Mouse (Mus musculus): ENCODE measurements around the gene Ly6g5c. TPM values are rescaled to one million over a fixed set of nuclear protein-coding genes. Genes with fewer than 3 reads are reported as not detected.
A peak's percentile ranks its signal among the peaks of the same experiment; 100 is the strongest.

The Ly6g5c gene
- total RNA-seq, 2 experiments from 2014 or later, result not detected

DNA sequence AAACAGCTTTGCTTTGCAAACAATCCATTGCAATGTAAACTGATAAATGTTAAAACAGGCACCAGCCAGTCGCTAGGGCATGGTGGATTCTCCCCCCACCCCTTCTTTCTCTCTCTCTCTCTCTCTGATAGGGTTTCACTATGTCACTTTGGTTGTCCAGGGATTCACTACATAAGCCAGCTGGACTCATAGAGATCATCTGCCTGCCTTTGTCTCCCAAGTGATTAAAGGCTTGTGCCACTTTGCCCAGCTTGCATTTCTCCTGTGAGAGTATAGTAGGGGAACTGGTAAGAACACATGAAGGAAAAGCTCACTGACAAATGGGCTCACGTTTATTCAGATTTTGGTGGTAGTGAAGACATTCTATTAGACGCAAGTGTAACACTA is 24.1 kb downstream of the Ly6g5c start:
- intact Hi-C loops (cut with DNase I), result no loop called here
- H3K27ac ChIP-seq, result no peak overlapping the region
- TF ChIP-seq CTCF (IDR thresholded peaks at IDR 0.05), result no peak
- no peak overlapping the region for H3K4me3 ChIP-seq
- no peak for DNase-seq (ENCODE audit: extremely low spot score in 1 of 2, low spot score in 2 of 2)

DNA sequence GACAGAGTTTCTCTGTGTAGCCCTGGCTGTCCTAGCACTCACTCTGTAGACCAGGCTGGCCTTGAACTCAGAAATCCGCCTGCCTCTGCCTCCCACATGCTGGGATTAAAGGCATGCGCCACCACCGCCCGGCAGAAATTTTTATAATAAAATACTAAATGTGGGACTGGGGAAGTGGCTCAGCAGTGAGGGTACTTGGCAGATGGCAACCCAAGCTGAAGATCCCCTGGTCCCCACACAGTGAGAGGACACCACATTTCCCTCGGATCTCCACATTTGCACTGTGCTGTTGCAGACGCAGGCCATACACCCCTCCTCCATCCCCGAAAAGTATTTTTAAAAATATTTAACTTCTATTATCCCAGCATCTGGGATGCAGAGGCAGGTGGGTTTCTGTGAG is 25.4 kb downstream of the Ly6g5c start:
- TF ChIP-seq CTCF (IDR thresholded peaks at IDR 0.05), result no peak
- no peak overlapping the region for H3K27ac ChIP-seq
- intact Hi-C loops (cut with DNase I), result no loop called here
- no peak for DNase-seq (ENCODE audit: extremely low spot score in 1 of 2, low spot score in 2 of 2)
- H3K4me3 ChIP-seq, result no peak overlapping the region

DNA sequence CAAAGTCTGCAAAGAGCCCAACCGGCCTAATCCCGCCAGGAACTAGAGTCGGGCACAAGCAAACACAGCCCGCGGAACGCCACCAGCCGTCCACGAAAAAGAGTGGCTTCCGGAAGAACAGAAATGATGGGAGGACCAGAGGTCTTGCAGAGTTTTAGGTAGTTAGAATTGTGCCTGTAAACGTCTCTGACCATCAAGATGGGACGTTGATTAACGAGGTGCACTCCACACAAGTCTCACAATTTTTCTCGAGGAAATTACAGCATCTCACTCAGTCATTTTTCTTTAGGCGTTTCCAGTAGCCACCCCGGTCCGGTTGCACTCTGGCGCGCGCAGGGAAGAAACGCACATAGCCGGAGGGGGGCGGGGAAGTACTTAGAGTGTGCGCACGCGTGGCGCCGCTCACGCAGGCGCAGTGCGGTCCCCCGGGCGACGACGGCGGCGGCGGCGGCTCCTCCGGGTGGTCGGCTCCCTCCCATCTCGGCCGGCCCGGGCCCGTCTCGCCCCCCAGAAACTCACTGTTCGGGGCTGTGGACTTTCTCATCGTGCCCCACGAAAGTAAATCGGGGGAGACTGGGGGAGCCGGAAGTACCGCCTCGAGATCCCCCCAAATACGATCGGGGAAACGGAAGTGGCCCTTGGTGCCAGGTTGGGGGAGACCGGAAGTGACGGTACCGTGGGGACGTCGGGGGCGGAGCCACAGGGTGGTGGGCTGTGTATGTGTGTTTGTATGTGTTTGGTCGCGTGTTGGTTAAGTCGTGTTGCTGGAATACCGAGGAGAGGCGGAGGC is 26.9 kb downstream of the Ly6g5c start, which contains the start of gene Bag6:
Gene Bag6, plus strand, starts transcription at position 378 of the 790 bp plus-strand sequence.
- intact Hi-C loops (cut with DNase I), result loop anchor here (1.0 kb wide), 3 partner anchors 14 to 100 kb away; partner anchors contain the start of genes Gpank1, Nfkbil1 and Prrc2a
- no peak for TF ChIP-seq CTCF (IDR thresholded peaks at IDR 0.05)
- peak; percentile 93 to 94 for DNase-seq (ENCODE audit: extremely low spot score in 1 of 2, low spot score in 2 of 2)
- Histone ChIP-seq H3K27ac (peak within 1 kb of the TSS; percentile 99), H3K4me3 (peak within 1 kb of the TSS; percentile 90)

DNA sequence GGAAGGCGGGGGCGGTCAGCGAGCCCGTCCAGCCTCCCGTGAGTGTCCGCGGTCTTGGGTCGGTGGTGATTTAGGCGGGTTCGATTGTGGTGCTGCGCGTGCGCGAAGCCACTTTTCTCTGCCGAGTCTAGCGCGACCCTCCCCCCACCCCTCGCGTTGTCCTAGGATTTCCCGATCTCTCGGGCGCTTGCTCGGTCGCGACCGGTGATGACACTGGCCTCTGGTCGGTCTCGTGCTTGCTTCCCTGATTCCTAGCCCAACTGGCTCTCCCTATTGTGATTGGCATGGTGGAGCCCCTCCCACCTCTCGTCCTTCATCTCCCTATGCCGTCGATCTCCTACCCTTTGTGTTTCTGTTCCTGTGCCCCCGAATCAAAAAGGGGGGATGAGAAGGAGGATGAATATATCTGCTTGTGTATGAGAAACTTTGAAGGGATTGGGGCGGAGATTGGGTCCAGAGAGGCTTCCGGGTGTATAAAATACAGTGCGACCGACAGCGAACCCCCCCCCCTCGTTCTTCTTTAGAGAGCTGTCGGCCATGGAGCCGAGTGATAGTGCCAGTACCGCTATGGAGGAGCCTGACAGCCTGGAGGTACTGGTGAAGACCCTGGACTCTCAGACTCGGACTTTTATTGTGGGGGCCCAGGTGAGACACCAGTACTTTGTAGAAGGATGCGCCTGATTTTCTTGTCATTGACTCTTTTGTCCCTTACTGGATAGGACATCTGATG is 27.7 kb downstream of the Ly6g5c start:
- intact Hi-C loops (cut with DNase I), result loop anchor here (1.0 kb wide), 3 partner anchors 14 to 100 kb away; partner anchors contain the start of genes Gpank1, Nfkbil1 and Prrc2a
- DNase-seq (ENCODE audit: extremely low spot score in 1 of 2, low spot score in 2 of 2), result no peak
- no peak for TF ChIP-seq CTCF (IDR thresholded peaks at IDR 0.05)
- peak overlapping the region; percentile 90 for H3K4me3 ChIP-seq
- H3K27ac ChIP-seq, result peak overlapping the region; percentile 99

DNA sequence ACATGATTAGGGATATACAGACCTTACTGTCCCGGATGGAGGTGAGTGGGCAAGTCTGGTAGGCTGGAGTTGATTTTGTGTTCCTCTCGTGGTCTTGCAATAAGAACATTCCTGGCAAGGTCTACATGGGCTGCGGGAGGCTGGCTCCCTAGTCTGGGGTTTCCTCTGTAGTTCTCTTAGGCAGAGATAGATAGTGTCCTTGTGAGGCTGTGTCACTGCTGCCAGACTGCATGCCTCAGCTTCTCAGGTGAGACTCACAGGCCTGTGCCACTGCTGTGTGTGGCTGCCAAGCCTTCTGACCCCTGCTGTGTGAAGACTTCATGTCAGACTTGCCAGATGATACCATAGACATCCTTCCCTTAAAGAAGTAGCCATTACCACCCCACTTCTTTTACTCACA is 31.2 kb downstream of the Ly6g5c start:
- no peak overlapping the region for H3K27ac ChIP-seq
- no peak for TF ChIP-seq CTCF (IDR thresholded peaks at IDR 0.05)
- H3K4me3 ChIP-seq, result no peak overlapping the region
- DNase-seq (ENCODE audit: extremely low spot score in 1 of 2, low spot score in 2 of 2), result no peak
- intact Hi-C loops (cut with DNase I), result no loop called here

DNA sequence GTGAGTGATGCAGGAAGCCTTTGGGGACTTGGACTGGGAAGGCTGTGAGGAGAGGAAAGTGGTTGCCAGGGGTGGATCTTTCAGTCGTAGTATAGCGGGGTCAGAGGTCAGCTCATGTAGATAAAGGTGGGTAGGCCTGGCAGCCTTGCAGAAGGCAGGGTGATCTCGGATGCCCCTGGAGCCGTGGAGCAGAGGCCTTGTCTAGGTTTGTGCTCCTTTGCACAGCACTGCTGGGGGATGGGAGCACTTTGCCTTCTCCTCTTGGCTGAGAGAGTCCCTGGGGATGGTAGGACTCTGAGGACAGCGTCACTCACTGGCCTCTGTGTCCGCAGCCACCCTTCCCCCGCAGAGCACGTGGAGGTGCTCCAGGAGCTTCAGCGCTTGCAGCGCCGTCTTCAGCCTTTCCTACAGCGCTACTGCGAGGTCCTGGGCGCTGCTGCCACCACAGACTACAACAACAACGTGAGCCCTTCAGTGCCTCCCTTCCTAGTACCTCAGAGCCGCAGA is 32.5 kb downstream of the Ly6g5c start:
- intact Hi-C loops (cut with DNase I), result no loop called here
- no peak for DNase-seq (ENCODE audit: extremely low spot score in 1 of 2, low spot score in 2 of 2)
- Histone ChIP-seq H3K4me3 (no peak overlapping the region), H3K27ac (no peak overlapping the region)
- TF ChIP-seq CTCF (IDR thresholded peaks at IDR 0.05), result no peak

DNA sequence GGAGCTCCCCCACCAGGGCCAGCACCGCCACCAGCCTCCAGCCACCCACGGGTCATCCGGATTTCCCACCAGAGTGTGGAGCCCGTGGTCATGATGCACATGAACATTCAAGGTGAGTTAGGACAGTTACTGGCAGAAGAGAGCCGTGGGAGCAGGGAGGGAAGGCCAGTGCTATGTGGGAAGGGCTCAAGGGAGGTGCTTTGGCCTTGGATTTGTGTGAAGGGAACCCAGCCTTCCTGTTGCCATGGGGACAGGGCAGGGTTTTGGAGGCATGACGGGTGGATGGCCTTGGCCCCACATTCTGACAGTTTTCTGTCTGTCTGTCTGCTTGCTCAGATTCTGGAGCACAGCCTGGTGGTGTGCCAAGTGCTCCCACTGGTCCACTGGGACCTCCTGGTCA is 33.9 kb downstream of the Ly6g5c start:
- no peak overlapping the region for H3K4me3 ChIP-seq
- TF ChIP-seq CTCF (IDR thresholded peaks at IDR 0.05), result no peak
- H3K27ac ChIP-seq, result no peak overlapping the region
- DNase-seq (ENCODE audit: extremely low spot score in 1 of 2, low spot score in 2 of 2), result no peak
- intact Hi-C loops (cut with DNase I), result no loop called here

DNA sequence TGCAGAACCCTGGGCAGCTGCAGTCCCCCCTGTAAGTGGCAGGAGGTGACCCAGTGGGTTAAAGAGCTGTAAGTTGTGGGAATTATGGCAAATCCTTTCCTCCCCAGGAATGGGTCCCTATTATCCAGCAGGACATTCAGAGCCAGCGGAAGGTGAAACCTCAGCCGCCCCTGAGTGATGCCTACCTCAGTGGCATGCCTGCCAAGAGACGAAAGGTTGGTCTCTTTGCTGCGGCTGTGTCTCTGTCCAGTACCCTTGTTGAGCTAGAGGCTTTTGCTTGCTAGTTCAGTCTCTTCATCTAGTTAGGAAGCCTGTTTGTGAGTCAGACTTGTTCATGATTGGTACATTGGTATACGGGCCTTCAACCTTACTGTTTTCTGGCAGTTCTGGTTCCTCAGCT is 38.1 kb downstream of the Ly6g5c start:
- intact Hi-C loops (cut with DNase I), result no loop called here

DNA sequence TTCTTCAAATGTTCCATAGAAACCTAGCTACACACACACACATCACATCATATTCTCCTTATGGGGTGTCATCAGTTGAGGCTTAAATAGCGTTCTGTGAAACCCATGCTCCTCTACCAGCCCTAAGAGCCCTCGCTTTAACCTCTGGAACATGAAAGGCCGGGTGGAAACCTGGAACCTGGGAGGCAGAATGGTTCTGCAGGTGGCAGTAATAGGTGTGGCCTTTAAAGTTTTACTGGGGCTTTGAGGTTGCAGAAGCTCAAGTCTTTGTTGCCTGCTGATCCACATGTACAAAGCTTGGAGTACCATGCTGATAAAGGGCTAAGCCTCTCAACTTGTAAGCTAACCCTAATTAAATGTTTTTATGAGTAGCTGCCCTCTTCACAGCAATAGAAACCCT is 39.3 kb downstream of the Ly6g5c start:
- Histone ChIP-seq H3K4me3 (no peak overlapping the region), H3K27ac (no peak overlapping the region)
- no peak for DNase-seq (ENCODE audit: extremely low spot score in 1 of 2, low spot score in 2 of 2)
- TF ChIP-seq CTCF (IDR thresholded peaks at IDR 0.05), result no peak
- intact Hi-C loops (cut with DNase I), result no loop called here

More for the DNA sequence above, 38.1 kb downstream of the Ly6g5c start:
- H3K27ac ChIP-seq, result no peak overlapping the region
- DNase-seq (ENCODE audit: extremely low spot score in 1 of 2, low spot score in 2 of 2), result no peak
- no peak overlapping the region for H3K4me3 ChIP-seq
- no peak for TF ChIP-seq CTCF (IDR thresholded peaks at IDR 0.05)

DNA sequence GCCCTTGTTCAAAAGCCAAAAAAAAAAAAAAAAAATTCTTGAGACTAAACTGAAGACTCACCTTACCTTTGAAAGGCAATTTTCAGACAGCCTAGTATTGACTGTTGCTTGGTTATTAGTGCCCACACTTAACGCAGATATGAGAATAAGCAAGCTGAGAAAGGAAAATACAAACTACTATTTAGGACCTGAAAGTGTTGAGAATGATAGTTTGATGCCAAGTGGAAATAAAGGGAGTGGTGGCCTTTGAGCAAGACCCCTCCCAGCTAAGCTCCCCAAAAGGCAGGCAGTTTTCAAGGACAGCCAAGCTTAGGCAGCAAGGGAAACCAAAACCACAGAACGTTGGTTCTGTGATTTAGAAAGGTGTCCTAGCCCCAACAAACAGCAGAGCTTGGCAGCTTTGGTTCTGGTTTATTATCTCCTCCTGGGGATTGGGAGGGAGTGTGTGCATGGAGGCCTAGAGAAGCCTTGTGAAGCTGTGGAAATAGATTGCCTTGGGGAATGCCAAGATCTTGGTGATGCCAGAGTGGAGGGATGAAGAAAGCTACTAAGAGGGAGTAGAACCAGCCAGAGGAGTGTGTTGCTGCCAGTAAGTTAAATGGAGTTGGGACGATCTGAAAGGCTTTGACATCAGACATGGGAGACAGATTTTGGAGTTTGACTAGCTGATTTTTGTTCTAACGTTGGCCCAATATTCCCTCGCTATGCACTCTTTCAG is 40.0 kb downstream of the Ly6g5c start:
- Histone ChIP-seq H3K27ac (no peak overlapping the region), H3K4me3 (no peak overlapping the region)
- no peak for DNase-seq (ENCODE audit: extremely low spot score in 1 of 2, low spot score in 2 of 2)
- intact Hi-C loops (cut with DNase I), result no loop called here
- no peak for TF ChIP-seq CTCF (IDR thresholded peaks at IDR 0.05)

DNA sequence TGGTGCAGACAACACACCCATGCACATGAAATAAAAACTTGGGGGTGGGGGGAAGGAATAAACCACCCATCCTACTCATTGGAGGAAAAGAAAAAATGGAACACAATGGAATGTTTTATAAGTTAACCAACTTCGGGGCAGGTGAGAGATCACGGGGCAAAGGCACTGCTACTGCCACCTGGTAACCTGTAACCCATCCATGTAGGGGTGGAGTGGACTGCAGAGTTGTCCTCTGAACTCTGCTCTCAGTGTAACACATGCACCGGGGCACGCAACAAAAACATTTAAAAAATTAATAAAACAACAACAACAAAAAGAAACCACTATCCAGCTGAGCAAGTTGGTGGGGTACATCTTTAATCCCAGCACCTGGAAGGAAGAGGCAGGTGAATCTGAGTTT is 44.0 kb downstream of the Ly6g5c start:
- no peak overlapping the region for H3K4me3 ChIP-seq
- no peak for DNase-seq (ENCODE audit: extremely low spot score in 1 of 2, low spot score in 2 of 2)
- intact Hi-C loops (cut with DNase I), result no loop called here
- H3K27ac ChIP-seq, result no peak overlapping the region
- no peak for TF ChIP-seq CTCF (IDR thresholded peaks at IDR 0.05)

DNA sequence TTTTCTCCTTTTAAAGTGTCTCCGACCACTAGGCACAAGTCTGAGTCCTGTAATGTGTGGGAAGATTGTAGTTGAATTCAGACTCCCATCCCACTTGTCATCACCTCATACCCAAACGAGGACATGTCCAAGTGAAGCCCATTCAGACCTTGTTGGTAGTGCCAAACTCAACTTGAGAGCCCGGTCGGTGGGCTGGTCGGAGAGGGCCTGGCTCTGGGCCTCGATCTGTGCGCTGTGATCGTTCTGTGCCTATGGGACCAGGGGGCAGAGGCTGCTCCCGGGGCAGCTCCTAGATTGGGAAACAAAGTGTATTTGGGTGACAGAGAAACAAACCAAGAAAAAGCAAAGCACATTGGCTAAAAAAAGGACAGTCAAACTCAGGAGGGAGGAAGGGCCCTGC is 45.0 kb downstream of the Ly6g5c start:
- TF ChIP-seq CTCF (IDR thresholded peaks at IDR 0.05), result no peak
- DNase-seq (ENCODE audit: extremely low spot score in 1 of 2, low spot score in 2 of 2), result no peak
- no peak overlapping the region for H3K4me3 ChIP-seq
- H3K27ac ChIP-seq, result no peak overlapping the region
- intact Hi-C loops (cut with DNase I), result no loop called here

Measured in left cerebral cortex, adult 2 months (tissue).